Mouse (Mus musculus) lung, postnatal 0 days (tissue): ENCODE measurements around the gene Eif4e3. TPM values are rescaled to one million over a fixed set of nuclear protein-coding genes. Genes with fewer than 3 reads are reported as not detected.

ENCODE experiments used
- ATAC-seq: fragments of 200-750 bp; cut with Nextera tagmentation; 2 replicates; pipeline ENCODE4 v1.8.0; 2017; ENCODE audit warnings: moderate library complexity
- DNase-seq: peaks from one replicate; pipeline ENCODE4 v3.0.0-alpha.2; 2016; ENCODE audit warnings: low spot score
- H3K27ac ChIP-seq: fragments of 300-500 bp; sonication (generic); 2 replicates; pipeline ENCODE4 v1.5.1; 2014; ENCODE audit warnings: antibody characterized with exemption, mild to moderate bottlenecking, low read length, mixed read lengths
- H3K27me3 ChIP-seq: fragments of 300-500 bp; sonication (generic); replicated peaks from 2 replicates; pipeline ENCODE4 v1.6.1; 2014; ENCODE audit warnings: low read length, mixed read lengths; ENCODE audit not compliant: insufficient read depth
- H3K36me3 ChIP-seq: fragments of 300-500 bp; sonication (generic); 2 replicates; pipeline ENCODE4 v1.6.1; 2014; ENCODE audit warnings: low read length, mixed read lengths; ENCODE audit not compliant: insufficient read depth
- H3K4me1 ChIP-seq: fragments of 300-500 bp; sonication (generic); 2 replicates; pipeline ENCODE4 v1.6.1; 2014; ENCODE audit warnings: antibody characterized with exemption, low read depth, low read length, mixed read lengths; ENCODE audit not compliant: insufficient read depth
- H3K4me2 ChIP-seq: fragments of 300-500 bp; sonication (generic); replicated peaks from 2 replicates; pipeline ENCODE4 v1.6.1; 2014; ENCODE audit warnings: low read depth, mild to moderate bottlenecking, low read length, moderate library complexity, mixed read lengths
- H3K4me3 ChIP-seq: fragments of 300-500 bp; sonication (generic); 2 replicates; pipeline ENCODE4 v1.5.1; 2014; ENCODE audit warnings: low read depth, low read length
- H3K9ac ChIP-seq: fragments of 300-500 bp; sonication (generic); replicated peaks from 2 replicates; pipeline ENCODE4 v1.6.1; 2014; ENCODE audit warnings: low read depth, mild to moderate bottlenecking
- H3K9me3 ChIP-seq: fragments of 300-500 bp; sonication (generic); 2 replicates; pipeline ENCODE4 v1.6.1; 2016; ENCODE audit warnings: low read length, mixed read lengths
- CTCF ChIP-seq: IDR thresholded peaks from 2 replicates; pipeline ENCODE4 v1.5.1; 2016; ENCODE audit warnings: antibody characterized with exemption, mild to moderate bottlenecking
- EP300 ChIP-seq: IDR thresholded peaks from 2 replicates; pipeline ENCODE4 v1.6.1; 2016; ENCODE audit warnings: antibody characterized with exemption, mild to moderate bottlenecking, control low read depth
- WGBS: fragments of 180-500 bp; shearing (Covaris S2); extraction: QIAGEN DNeasy Blood & Tissue Kit; methylation state at CpG from one replicate; pipeline ENCODE4 v1.1.7; 2014; 5-methylcytosine and 5-hydroxymethylcytosine counted together
- polyA plus RNA-seq: library from polyadenylated mRNA; unstranded; fragments of >200 nt; fragmentation: Nextera tagmentation; extraction: Ambion mirVana; gene quantifications from 2 replicates; pipeline ENCODE4 v1.2.1, GENCODE M21; 2015

The Eif4e3 gene
- polyA plus RNA-seq, 1 experiment from 2014 or later: 21.2 TPM

- H3K4me3 ChIP-seq: peak overlapping the region; percentile 67
- H3K27ac ChIP-seq: no peak overlapping the region
- 2% methylated on average over 62 of the region's 110 CpGs for WGBS
- no peaks in the 10 kb centered on the region for H3K36me3 ChIP-seq
- peaks cover 7% of the 10 kb centered on the region; the same call in 1 of the 2 replicates for H3K4me1 ChIP-seq
- no peaks in the 10 kb centered on the region for H3K9me3 ChIP-seq
- peak; percentile 56 for ATAC-seq
- TF ChIP-seq CTCF: no peak
- no peak for TF ChIP-seq EP300
- peaks cover 13% of the 10 kb centered on the region; the same call in 1 of the 2 replicates for H3K27me3 ChIP-seq
- H3K4me2 ChIP-seq: peak overlapping the region; percentile 97
- peak overlapping the region; percentile 54; the same call in 1 of the 2 replicates for H3K9ac ChIP-seq
- DNase-seq: peak; percentile 21
Observed at GRCm38 (mm10) chr6:99692916-99693841, 26.6 kb upstream of the Eif4e3 start.

- no peaks in the 10 kb centered on the region for H3K9me3 ChIP-seq
- DNase-seq (peak; percentile 33), ATAC-seq (peak; percentile 70)
- H3K4me1 ChIP-seq: peaks cover 7% of the 10 kb centered on the region; the same call in 1 of the 2 replicates
- H3K27ac ChIP-seq: no peak within 1 kb of the TSS
- H3K27me3 ChIP-seq: peaks cover 13% of the 10 kb centered on the region; the same call in 1 of the 2 replicates
- TF ChIP-seq EP300: no peak
- TF ChIP-seq CTCF: no peak
- peak within 1 kb of the TSS; percentile 97 for H3K4me2 ChIP-seq
- H3K36me3 ChIP-seq: no peaks in the 10 kb centered on the region
- peak within 1 kb of the TSS; percentile 54 for H3K9ac ChIP-seq
- WGBS: 0% methylated on average over 34 of the region's 112 CpGs
- H3K4me3 ChIP-seq: peak within 1 kb of the TSS; percentile 67
Observed at GRCm38 (mm10) chr6:99692206-99692915, 25.8 kb upstream of the Eif4e3 start, which contains the start of gene Gpr27. TSS of gene Gpr27 (plus strand) at chr6:99692679.

- 11% methylated on average over 22 of the region's 25 CpGs for WGBS
- no peak for TF ChIP-seq CTCF
- TF ChIP-seq EP300: no peak
- peaks cover 13% of the 10 kb centered on the region; the same call in 1 of the 2 replicates for H3K27me3 ChIP-seq
Observed at GRCm38 (mm10) chr6:99691666-99692205, 25.2 kb upstream of the Eif4e3 start.

GRCm38 (mm10) chr6:99688513-99688912, 21.9 kb upstream of the Eif4e3 start:
- TF ChIP-seq CTCF (no peak), EP300 (no peak)
- Histone ChIP-seq H3K27me3 (peaks cover 9% of the 10 kb centered on the region; the same call in 1 of the 2 replicates), H3K27ac (no peak overlapping the region), H3K4me1 (peaks cover 6% of the 10 kb centered on the region; the same call in 1 of the 2 replicates), H3K9ac (no peak overlapping the region), H3K4me3 (no peak overlapping the region), H3K4me2 (no peak overlapping the region), H3K36me3 (no peaks in the 10 kb centered on the region), H3K9me3 (no peaks in the 10 kb centered on the region)
- no peak for DNase-seq
- WGBS: 77% methylated on average over 6 of the region's 6 CpGs
- no peak for ATAC-seq

More at GRCm38 (mm10) chr6:99691666-99692205, 25.2 kb upstream of the Eif4e3 start:
- no peak for ATAC-seq
- peak overlapping the region; percentile 54; the same call in 1 of the 2 replicates for H3K9ac ChIP-seq
- no peaks in the 10 kb centered on the region for H3K36me3 ChIP-seq
- peak overlapping the region; percentile 67 for H3K4me3 ChIP-seq
- H3K4me2 ChIP-seq: peak overlapping the region; percentile 97
- H3K4me1 ChIP-seq: peaks cover 7% of the 10 kb centered on the region; the same call in 1 of the 2 replicates
- H3K27ac ChIP-seq: no peak overlapping the region
- DNase-seq: no peak
- no peaks in the 10 kb centered on the region for H3K9me3 ChIP-seq

- Histone ChIP-seq H3K9me3 (no peaks in the 10 kb centered on the region), H3K27ac (no peak overlapping the region), H3K36me3 (no peaks in the 10 kb centered on the region), H3K4me1 (no peaks in the 10 kb centered on the region), H3K27me3 (no peaks in the 10 kb centered on the region), H3K4me3 (no peak overlapping the region), H3K4me2 (no peak overlapping the region), H3K9ac (no peak overlapping the region)
- DNase-seq (peak; percentile 45), ATAC-seq (no peak)
- TF ChIP-seq EP300: no peak
- TF ChIP-seq CTCF: peak; percentile 80
- 67% methylated on average over 5 of the region's 5 CpGs for WGBS
Observed at GRCm38 (mm10) chr6:99684899-99685298, 18.3 kb upstream of the Eif4e3 start.
